Mouse (Mus musculus) stomach, embryonic 15.5 days (tissue): ENCODE results near the gene Rgn. TPM values are rescaled to one million over a fixed set of nuclear protein-coding genes. Genes with fewer than 3 reads are reported as not detected.

Experiments
- ATAC-seq: fragments of 200-750 bp; cut with Nextera tagmentation; 2 replicates; pipeline ENCODE4 v1.8.0; 2017; ENCODE audit warnings: low read depth, moderate number of reproducible peaks, moderate TSS enrichment; ENCODE audit not compliant: insufficient read depth, low FRiP score
- H3K27ac ChIP-seq: fragments of 300-500 bp; sonication (generic); 2 replicates; pipeline ENCODE4 v1.5.1; 2015; ENCODE audit warnings: mild to moderate bottlenecking, inconsistent platforms
- H3K27me3 ChIP-seq: fragments of 300-500 bp; sonication (generic); replicated peaks from 2 replicates; pipeline ENCODE4 v1.6.1; 2015; ENCODE audit warnings: inconsistent platforms
- H3K36me3 ChIP-seq: fragments of 300-500 bp; sonication (generic); 2 replicates; pipeline ENCODE4 v1.6.1; 2015; ENCODE audit warnings: inconsistent platforms
- H3K4me1 ChIP-seq: fragments of 300-500 bp; sonication (generic); 2 replicates; pipeline ENCODE4 v1.6.1; 2015; ENCODE audit warnings: inconsistent platforms
- H3K4me2 ChIP-seq: fragments of 300-500 bp; sonication (generic); 2 replicates; pipeline ENCODE4 v1.6.1; 2015; ENCODE audit warnings: mild to moderate bottlenecking, inconsistent platforms
- H3K4me3 ChIP-seq: fragments of 300-500 bp; sonication (generic); replicated peaks from 2 replicates; pipeline ENCODE4 v1.5.1; 2015; ENCODE audit warnings: inconsistent platforms
- H3K9ac ChIP-seq: fragments of 300-500 bp; sonication (generic); 2 replicates; pipeline ENCODE4 v1.6.1; 2015; ENCODE audit warnings: inconsistent platforms
- H3K9me3 ChIP-seq: fragments of 300-500 bp; sonication (generic); 2 replicates; pipeline ENCODE4 v1.6.1; 2016; ENCODE audit warnings: inconsistent platforms
- WGBS: fragments of 180-500 bp; shearing (Covaris S2); methylation state at CpG from one replicate; pipeline ENCODE4 v1.1.7; 2015; 5-methylcytosine and 5-hydroxymethylcytosine counted together
- polyA plus RNA-seq: library from polyadenylated mRNA; unstranded; fragments of >200 nt; fragmentation: Nextera tagmentation; extraction: Ambion mirVana; gene quantifications from 2 replicates; pipeline ENCODE4 v1.2.1, GENCODE M21; 2015

The Rgn gene
- 17.4 and 20.9 TPM in 2 replicates for polyA plus RNA-seq

DNA sequence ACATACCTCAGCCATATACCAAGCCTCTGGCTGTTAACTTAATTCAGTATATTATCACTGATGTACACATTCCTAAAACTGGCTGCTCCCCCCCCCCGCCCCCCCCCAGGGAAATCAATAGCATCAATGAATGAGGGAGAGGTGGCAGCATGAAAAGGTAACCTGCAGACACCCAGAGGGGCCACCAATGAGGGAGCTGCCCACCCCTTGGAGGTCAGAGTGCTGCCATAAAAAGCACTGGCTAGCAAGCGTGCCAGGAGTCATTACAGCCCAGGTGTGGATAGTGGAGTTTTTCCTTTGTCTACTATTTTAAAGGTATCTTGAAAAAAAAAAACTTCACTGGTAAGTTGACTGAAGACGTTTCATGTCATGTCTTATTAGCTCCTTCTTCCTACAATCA, at the start of gene Rgn:
TSS of gene Rgn (plus strand) at position 256 of the 400 bp plus-strand sequence.
- no peaks in the 10 kb centered on the region for H3K27me3 ChIP-seq
- peak within 1 kb of the TSS; percentile 34; the same call in 1 of the 2 replicates for H3K4me3 ChIP-seq
- no peak within 1 kb of the TSS for H3K27ac ChIP-seq
- no peak within 1 kb of the TSS for H3K9ac ChIP-seq
- WGBS: 65% methylated on average over 3 of the region's 3 CpGs
- H3K36me3 ChIP-seq: no peaks in the 10 kb centered on the region
- peak within 1 kb of the TSS; percentile 54 for H3K4me2 ChIP-seq
- ATAC-seq: no peak
- H3K9me3 ChIP-seq: no peaks in the 10 kb centered on the region
- no peaks in the 10 kb centered on the region for H3K4me1 ChIP-seq

DNA sequence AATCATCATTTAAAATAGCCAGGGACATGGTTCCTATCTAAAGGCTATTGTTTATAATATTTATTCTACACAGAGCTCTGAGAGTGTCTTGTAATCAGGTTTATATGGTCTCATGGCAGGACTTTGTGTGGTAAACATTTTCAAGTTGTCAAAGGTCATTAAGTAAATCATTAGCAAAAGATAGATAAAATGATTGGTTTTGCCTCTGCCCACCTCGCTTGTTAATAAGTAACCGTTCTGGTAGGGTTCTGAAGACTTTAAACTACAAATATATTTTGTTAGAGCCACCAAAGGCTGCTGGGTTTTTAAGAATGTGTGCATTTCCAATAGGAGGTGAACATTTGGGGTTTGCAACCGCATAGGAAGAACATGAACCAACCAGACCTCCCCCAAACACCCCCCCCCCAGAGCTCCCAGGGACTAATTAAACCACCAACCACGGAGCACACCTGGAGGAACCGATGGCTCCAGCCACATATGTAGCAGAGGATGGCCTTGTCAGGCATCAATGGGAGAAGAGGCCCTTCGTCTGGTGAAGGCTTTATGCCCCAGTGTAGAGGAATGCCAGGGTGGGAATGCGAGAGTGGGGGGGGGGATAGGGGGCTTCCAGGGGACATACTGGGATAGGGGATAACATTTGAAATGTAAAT, 29.2 kb upstream of the Rgn start:
- Histone ChIP-seq H3K36me3 (no peaks in the 10 kb centered on the region), H3K27ac (no peak overlapping the region), H3K9ac (no peak overlapping the region), H3K4me2 (no peak overlapping the region), H3K9me3 (no peaks in the 10 kb centered on the region), H3K27me3 (no peaks in the 10 kb centered on the region), H3K4me1 (no peaks in the 10 kb centered on the region), H3K4me3 (no peak overlapping the region)
- WGBS: 64% methylated on average over 7 of the region's 7 CpGs
- ATAC-seq: no peak

DNA sequence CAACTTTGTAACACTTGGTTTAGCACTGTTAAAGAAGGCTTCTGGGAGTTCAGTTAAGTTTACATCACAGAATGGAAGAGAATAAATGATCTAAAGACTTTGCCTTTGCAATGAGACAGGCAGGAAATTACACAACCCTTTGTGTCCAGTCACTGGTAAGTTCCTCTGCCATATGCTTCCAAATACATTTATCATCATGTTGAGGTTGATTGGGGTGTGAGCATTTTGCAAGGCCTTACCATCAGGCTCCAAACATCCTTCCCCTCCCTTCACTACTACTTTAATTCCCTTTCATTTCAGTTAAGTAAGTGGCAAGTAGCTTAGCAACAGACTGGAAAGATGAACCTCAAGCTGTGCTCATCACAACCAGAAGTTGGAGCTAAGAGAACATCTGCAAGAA, 28.0 kb upstream of the Rgn start:
- Histone ChIP-seq H3K27me3 (no peaks in the 10 kb centered on the region), H3K9ac (no peak overlapping the region), H3K9me3 (no peaks in the 10 kb centered on the region), H3K4me1 (no peaks in the 10 kb centered on the region), H3K36me3 (no peaks in the 10 kb centered on the region), H3K4me3 (no peak overlapping the region), H3K4me2 (no peak overlapping the region), H3K27ac (no peak overlapping the region)
- no peak for ATAC-seq

DNA sequence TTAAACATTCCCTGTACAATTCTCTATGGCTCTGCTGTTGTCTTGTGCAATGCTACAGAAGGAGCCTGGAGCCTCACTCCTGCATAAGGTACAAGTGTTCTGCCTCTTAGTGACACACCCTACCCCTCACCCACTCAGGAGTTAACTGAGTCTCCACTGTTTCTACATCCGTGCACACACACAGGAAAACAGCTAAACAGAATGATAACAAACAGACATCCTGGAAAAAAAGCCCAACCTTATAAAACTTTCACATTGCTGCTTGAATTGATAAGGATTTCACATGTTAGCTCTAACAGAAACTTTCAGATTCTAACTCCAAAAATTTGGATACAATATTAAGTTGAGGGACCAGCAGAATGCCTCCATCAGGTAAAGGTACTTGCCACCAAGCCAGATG, 17.0 kb upstream of the Rgn start:
- WGBS: 42% methylated on average over 1 of the region's 1 CpGs
- H3K9ac ChIP-seq: no peak overlapping the region
- H3K4me1 ChIP-seq: no peaks in the 10 kb centered on the region
- ATAC-seq: no peak
- no peaks in the 10 kb centered on the region for H3K9me3 ChIP-seq
- H3K27me3 ChIP-seq: no peaks in the 10 kb centered on the region
- no peaks in the 10 kb centered on the region for H3K36me3 ChIP-seq
- no peak overlapping the region for H3K4me3 ChIP-seq
- no peak overlapping the region for H3K4me2 ChIP-seq
- no peak overlapping the region for H3K27ac ChIP-seq

DNA sequence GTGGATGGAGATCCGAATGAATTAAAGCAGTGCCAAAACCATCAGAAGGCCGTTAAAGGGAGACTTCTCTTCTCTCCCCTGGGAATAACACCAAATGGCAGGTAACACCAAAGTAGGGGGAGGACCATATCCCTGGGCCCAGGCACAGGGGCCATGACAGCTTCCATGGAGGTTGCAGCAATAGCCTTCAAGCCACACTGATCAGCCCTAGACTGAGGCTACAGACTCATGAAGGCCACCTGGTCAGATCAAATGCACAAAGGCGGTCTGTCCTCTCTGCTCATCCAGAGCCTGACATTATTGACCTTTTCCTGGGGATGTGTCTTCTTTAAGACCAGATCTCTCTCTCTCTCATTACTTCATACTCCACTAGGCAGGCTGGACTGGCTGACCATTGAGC, 5.7 kb upstream of the Rgn start:
- Histone ChIP-seq H3K4me2 (no peak overlapping the region), H3K36me3 (no peaks in the 10 kb centered on the region), H3K4me3 (no peak overlapping the region), H3K9ac (no peak overlapping the region), H3K9me3 (no peaks in the 10 kb centered on the region), H3K27me3 (no peaks in the 10 kb centered on the region), H3K4me1 (no peaks in the 10 kb centered on the region), H3K27ac (no peak overlapping the region)
- no peak for ATAC-seq
- WGBS: 76% methylated on average over 3 of the region's 3 CpGs

DNA sequence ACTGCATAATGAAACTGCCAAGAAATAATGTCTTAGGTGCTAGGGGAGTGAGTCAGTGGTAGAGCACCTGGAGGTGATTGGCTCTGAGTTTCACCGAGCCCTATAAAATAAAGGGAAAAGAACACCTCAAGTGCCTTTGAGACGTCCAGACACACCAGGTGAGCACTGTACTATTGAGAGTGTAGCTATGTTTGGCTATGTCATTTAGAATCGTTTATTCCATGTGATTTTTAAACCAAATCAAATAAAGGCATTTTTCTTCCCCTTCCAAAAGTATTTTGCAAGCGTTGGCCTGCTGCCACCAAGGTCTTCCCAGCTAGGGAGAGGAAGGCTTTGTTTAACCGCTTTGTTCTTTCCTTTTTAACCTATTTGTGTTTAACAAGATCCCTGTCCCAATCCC, 2.0 kb upstream of the Rgn start:
- no peaks in the 10 kb centered on the region for H3K36me3 ChIP-seq
- H3K27ac ChIP-seq: peak overlapping the region; percentile 73; the same call in 1 of the 2 replicates
- peak overlapping the region; percentile 34; the same call in 1 of the 2 replicates for H3K4me3 ChIP-seq
- no peaks in the 10 kb centered on the region for H3K27me3 ChIP-seq
- WGBS: 37% methylated on average over 5 of the region's 5 CpGs
- peak overlapping the region; percentile 54 for H3K4me2 ChIP-seq
- no peaks in the 10 kb centered on the region for H3K9me3 ChIP-seq
- ATAC-seq: peak; percentile 67; the same call in 1 of the 2 replicates
- no peaks in the 10 kb centered on the region for H3K4me1 ChIP-seq
- H3K9ac ChIP-seq: no peak overlapping the region

DNA sequence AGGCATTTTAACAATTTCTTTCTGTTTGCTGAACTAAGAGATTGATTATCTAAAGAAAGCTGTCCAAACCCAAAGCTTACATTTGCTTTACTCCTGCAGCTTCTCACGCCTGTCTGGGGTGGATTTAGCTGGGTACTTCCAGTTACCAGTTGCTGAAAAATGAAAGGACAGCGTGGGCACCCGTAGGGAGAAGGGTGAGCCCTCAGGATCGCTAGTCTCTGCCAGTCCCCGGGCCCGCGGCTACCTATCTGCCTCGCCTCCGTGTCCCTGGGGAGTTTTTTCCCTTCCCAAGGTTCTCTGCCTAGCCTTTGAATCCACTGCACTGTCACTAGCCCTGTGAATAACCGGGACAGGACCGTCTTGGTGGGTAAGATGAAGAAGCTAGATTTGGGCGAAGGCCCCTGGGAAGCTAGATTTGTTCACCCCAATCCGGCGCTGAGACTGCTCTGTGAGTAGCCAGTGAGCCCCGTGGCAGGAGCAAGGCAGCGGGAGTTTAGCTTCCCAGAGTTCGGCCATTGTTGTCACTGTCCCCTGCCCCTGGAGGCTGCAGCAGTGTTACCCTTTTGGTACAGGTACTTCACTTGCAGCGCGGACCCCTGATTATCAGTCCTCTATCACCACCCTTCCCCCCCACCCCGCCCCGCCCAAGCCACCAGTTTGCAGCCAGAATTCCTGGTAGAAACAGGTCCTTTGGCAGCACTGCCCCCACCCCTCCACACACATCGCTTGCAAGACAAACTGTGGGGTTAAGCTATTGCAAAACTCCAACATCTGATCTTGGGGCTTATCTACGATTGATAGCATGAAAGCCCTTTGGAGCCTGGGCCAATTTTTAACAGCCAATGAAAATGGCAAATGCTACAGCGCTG, 1.3 kb upstream of the Rgn start:
- Histone ChIP-seq H3K9ac (no peak overlapping the region), H3K36me3 (no peaks in the 10 kb centered on the region), H3K27me3 (no peaks in the 10 kb centered on the region), H3K27ac (peak overlapping the region; percentile 73), H3K4me1 (no peaks in the 10 kb centered on the region), H3K4me3 (peak overlapping the region; percentile 34), H3K4me2 (peak overlapping the region; percentile 54), H3K9me3 (no peaks in the 10 kb centered on the region)
- 20% methylated on average over 24 of the region's 24 CpGs for WGBS
- ATAC-seq: peak; percentile 70

DNA sequence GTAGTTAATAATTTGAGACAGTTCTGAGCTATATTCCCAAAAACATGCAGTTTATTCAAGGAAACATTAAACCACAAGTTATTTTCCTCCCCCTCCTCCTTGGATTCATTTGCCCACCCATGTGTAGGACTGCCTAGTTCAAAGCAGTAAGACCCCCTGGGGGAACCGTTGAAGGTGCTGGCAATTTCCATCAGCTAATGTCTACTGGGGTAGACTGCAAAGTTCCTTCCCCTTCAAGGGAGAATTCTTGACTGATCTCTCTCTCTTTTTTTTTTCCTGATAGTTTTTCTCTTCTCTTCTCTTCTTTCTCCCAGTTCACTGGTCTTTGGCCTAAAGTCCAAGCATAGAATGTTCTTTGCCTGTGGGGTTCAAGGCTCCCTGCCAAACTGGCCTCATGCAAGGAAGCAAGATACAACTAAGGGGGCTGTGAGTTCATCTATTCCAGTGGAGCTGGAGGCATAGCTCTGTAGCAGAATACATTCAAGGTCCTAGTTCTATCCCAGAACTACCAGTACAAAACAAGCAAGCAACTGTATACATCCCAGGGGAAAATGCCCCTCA, 627 bp upstream of the Rgn start:
- 39% methylated on average over 1 of the region's 1 CpGs for WGBS
- Histone ChIP-seq H3K36me3 (no peaks in the 10 kb centered on the region), H3K4me2 (peak overlapping the region; percentile 54), H3K9ac (no peak overlapping the region), H3K27me3 (no peaks in the 10 kb centered on the region), H3K4me1 (no peaks in the 10 kb centered on the region), H3K27ac (no peak overlapping the region), H3K4me3 (no peak overlapping the region), H3K9me3 (no peaks in the 10 kb centered on the region)
- no peak for ATAC-seq

DNA sequence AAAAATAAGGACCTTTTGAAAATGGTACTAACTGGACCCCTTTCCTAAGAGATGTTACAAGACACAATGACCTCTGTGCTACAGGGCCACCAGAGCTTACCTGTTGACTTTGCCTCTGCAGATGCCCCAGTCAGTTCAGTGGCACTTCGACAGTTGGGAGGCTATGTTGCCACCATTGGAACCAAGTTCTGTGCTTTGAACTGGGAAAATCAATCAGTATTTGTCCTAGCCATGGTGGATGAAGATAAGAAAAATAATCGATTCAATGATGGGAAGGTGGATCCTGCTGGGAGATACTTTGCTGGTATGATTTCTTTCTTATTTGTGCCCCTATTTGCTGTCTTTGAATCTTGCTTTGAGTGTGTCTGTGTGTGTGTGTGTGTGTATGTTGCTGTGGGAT, 2.6 kb downstream of the Rgn start:
- H3K4me2 ChIP-seq: no peak overlapping the region
- WGBS: 75% methylated on average over 2 of the region's 2 CpGs
- no peaks in the 10 kb centered on the region for H3K4me1 ChIP-seq
- H3K27ac ChIP-seq: no peak overlapping the region
- H3K9ac ChIP-seq: no peak overlapping the region
- no peaks in the 10 kb centered on the region for H3K27me3 ChIP-seq
- ATAC-seq: no peak
- H3K36me3 ChIP-seq: no peaks in the 10 kb centered on the region
- H3K4me3 ChIP-seq: no peak overlapping the region
- H3K9me3 ChIP-seq: no peaks in the 10 kb centered on the region

DNA sequence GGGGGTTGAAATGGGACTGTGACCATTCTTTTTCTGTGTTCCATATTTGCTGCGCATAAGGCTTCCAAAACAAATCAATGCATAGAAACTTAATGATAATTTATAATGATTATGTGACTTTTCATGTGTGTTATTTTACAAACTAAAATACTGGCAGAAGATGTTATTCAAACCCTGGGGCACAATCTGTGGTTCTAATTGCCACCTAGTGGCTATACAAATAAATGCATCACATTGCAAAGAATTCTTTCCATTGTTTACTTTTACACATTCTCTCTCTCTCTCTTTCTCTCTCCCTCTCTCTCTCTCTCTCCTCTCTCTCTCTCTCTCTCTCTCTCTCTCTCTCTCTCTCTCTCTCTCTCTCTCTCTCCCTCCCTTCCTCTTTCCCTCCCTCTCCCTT, 12.3 kb downstream of the Rgn start:
- H3K9ac ChIP-seq: no peak overlapping the region
- 40% methylated on average over 1 of the region's 1 CpGs for WGBS
- no peak overlapping the region for H3K4me3 ChIP-seq
- H3K36me3 ChIP-seq: no peaks in the 10 kb centered on the region
- H3K27ac ChIP-seq: no peak overlapping the region
- no peaks in the 10 kb centered on the region for H3K9me3 ChIP-seq
- no peak overlapping the region for H3K4me2 ChIP-seq
- H3K4me1 ChIP-seq: no peaks in the 10 kb centered on the region
- no peak for ATAC-seq
- H3K27me3 ChIP-seq: no peaks in the 10 kb centered on the region

DNA sequence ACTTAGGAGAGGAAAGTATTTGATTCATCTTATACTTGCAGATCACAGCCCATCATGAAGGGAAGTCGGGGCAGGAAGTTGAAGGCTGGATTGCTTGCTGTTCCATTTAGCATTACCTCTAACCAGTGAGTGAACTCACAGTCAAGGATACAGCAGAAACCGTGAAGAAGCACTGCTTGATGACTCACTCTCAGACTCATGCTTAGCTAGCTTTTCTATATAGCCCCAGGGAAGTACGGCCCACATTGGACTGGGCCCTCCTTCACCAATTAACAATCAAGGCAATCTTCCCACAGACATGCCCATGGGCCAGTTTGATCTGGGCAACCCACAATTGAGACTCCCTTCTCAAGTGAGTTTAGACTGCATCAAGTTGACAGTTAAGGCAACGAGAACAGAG, 14.4 kb downstream of the Rgn start:
- H3K36me3 ChIP-seq: no peaks in the 10 kb centered on the region
- no peak for ATAC-seq

DNA sequence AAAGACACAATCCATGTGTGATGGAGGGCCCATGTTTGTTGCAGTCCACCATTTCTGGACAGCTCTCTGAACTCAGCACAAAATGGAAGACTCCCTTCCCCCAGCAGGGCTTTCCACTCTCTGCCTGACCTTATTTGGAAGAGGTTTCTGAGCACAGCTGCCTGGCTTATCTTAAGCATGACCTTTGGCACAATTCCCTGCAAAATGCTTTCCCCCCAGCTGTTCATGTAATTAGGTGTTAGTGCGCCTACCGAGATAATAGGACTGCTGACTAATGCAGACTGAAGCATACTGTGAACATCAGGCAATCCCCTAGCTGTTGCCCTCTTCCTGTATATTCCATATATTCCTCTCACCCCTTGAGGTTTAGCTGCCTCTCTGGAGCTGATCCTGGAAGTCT, 21.4 kb downstream of the Rgn start:
- Histone ChIP-seq H3K4me3 (no peak overlapping the region), H3K9me3 (no peaks in the 10 kb centered on the region), H3K27me3 (no peaks in the 10 kb centered on the region), H3K27ac (no peak overlapping the region), H3K9ac (no peak overlapping the region), H3K4me2 (no peak overlapping the region), H3K4me1 (no peaks in the 10 kb centered on the region), H3K36me3 (no peaks in the 10 kb centered on the region)
- WGBS: 46% methylated on average over 2 of the region's 2 CpGs
- ATAC-seq: no peak; the same call in 1 of the 2 replicates

More for the DNA sequence above, 14.4 kb downstream of the Rgn start:
- no peak overlapping the region for H3K27ac ChIP-seq
- no peaks in the 10 kb centered on the region for H3K4me1 ChIP-seq
- no peak overlapping the region for H3K4me2 ChIP-seq
- H3K27me3 ChIP-seq: no peaks in the 10 kb centered on the region
- H3K9me3 ChIP-seq: no peaks in the 10 kb centered on the region
- no peak overlapping the region for H3K4me3 ChIP-seq
- WGBS: 69% methylated on average over 4 of the region's 4 CpGs
- H3K9ac ChIP-seq: no peak overlapping the region
